Mouse (Mus musculus): ENCODE data around the gene Zbtb42. TPM values are rescaled to one million over a fixed set of nuclear protein-coding genes. Genes with fewer than 3 reads are reported as not detected.

Gene Zbtb42
- total RNA-seq, 2 experiments from 2014 or later: 0.82 to 1.0 TPM

- ATAC-seq (replicated peaks; ENCODE audit: poor library complexity, severe bottlenecking): no peak
Measured at GRCm38 (mm10) chr12:112660576-112661326, 17.9 kb upstream of the Zbtb42 start.

GRCm38 (mm10) chr12:112661327-112661605, 17.4 kb upstream of the Zbtb42 start:
- ATAC-seq (replicated peaks; ENCODE audit: poor library complexity, severe bottlenecking): no peak

GRCm38 (mm10) chr12:112661851-112662250, 16.8 kb upstream of the Zbtb42 start:
- no peak for ATAC-seq (replicated peaks; ENCODE audit: poor library complexity, severe bottlenecking)

GRCm38 (mm10) chr12:112663303-112663702, 15.3 kb upstream of the Zbtb42 start:
- ATAC-seq (replicated peaks; ENCODE audit: poor library complexity, severe bottlenecking): no peak

- no peak for ATAC-seq (replicated peaks; ENCODE audit: poor library complexity, severe bottlenecking)
Measured at GRCm38 (mm10) chr12:112663716-112664115, 14.9 kb upstream of the Zbtb42 start.

- no peak for ATAC-seq (replicated peaks; ENCODE audit: poor library complexity, severe bottlenecking)
Measured at GRCm38 (mm10) chr12:112664124-112664523, 14.5 kb upstream of the Zbtb42 start.

GRCm38 (mm10) chr12:112664656-112665055, 14.0 kb upstream of the Zbtb42 start:
- ATAC-seq (replicated peaks; ENCODE audit: poor library complexity, severe bottlenecking): no peak

- no peak for ATAC-seq (replicated peaks; ENCODE audit: poor library complexity, severe bottlenecking)
Measured at GRCm38 (mm10) chr12:112665445-112665844, 13.2 kb upstream of the Zbtb42 start.

GRCm38 (mm10) chr12:112665881-112666544, 12.6 kb upstream of the Zbtb42 start:
- ATAC-seq (replicated peaks; ENCODE audit: poor library complexity, severe bottlenecking): no peak

- peak; percentile 51 for ATAC-seq (replicated peaks; ENCODE audit: poor library complexity, severe bottlenecking)
Measured at GRCm38 (mm10) chr12:112667619-112668297, 10.9 kb upstream of the Zbtb42 start.

- no peak for ATAC-seq (replicated peaks; ENCODE audit: poor library complexity, severe bottlenecking)
Measured at GRCm38 (mm10) chr12:112670718-112671393, 7.8 kb upstream of the Zbtb42 start.

- ATAC-seq (replicated peaks; ENCODE audit: poor library complexity, severe bottlenecking): no peak
Measured at GRCm38 (mm10) chr12:112671891-112672290, 6.7 kb upstream of the Zbtb42 start.

GRCm38 (mm10) chr12:112672744-112673575, 5.7 kb upstream of the Zbtb42 start:
- ATAC-seq (replicated peaks; ENCODE audit: poor library complexity, severe bottlenecking): peak; percentile 26

GRCm38 (mm10) chr12:112673576-112674091, 5.0 kb upstream of the Zbtb42 start:
- no peak for ATAC-seq (replicated peaks; ENCODE audit: poor library complexity, severe bottlenecking)

- ATAC-seq (replicated peaks; ENCODE audit: poor library complexity, severe bottlenecking): peak; percentile 39
Measured at GRCm38 (mm10) chr12:112674132-112675011, 4.3 kb upstream of the Zbtb42 start, which contains the start of gene Akt1. Gene Akt1, minus strand, starts transcription at chr12:112674884.

- ATAC-seq (replicated peaks; ENCODE audit: poor library complexity, severe bottlenecking): peak; percentile 49
Measured at GRCm38 (mm10) chr12:112675245-112676035, 3.2 kb upstream of the Zbtb42 start.

- ATAC-seq (replicated peaks; ENCODE audit: poor library complexity, severe bottlenecking): no peak
Measured at GRCm38 (mm10) chr12:112677076-112677475, 1.6 kb upstream of the Zbtb42 start.
